Mouse (Mus musculus): ENCODE measurements at regions not wholly inside any gene's neighbourhood (a gene's known extent, or its start where the extent isn't known, plus 50 kb on each side); places are given as distances from the start of the nearest gene placed in this dataset.

GRCm38 (mm10) chr13:97618190-97618586 is 142.2 kb downstream of the Gm10260 start:
- no peak for DNase-seq (ENCODE audit: extremely low spot score in 1 of 2, low spot score in 1 of 2)

DNA sequence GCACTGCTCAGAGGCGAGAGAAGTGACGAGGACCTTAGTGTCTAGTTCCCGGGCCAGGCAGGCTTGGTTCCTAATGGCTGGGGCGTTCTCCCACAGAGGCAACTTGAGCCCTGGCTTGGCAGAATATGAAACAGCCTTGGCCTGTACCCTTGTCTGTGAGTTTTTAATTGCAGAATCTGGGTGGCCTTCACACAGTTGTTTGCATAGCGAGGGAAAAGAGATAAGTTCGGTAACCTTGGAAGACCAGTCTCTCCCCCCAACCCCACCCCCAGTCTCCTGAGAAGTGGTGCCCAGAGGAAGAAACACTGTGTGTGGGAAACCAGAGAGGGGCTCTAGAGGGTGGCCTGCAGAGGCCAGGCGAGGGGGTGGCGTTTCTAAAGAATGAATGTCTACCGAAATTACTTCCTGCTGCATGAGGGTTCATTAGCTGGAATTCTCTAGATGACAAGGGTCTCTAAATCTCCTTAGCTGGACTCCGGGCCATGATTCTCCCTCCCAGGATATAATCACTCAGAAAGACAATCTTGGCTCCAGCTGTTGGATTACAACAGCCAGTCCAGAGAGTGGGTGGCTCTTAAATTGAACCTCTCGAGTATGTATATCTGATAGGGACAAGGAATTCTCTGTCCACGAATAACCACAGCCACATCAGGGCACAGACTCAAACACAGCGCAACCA is 142.8 kb downstream of the Gm10260 start:
- no peak for DNase-seq (ENCODE audit: extremely low spot score in 1 of 2, low spot score in 1 of 2)

DNA sequence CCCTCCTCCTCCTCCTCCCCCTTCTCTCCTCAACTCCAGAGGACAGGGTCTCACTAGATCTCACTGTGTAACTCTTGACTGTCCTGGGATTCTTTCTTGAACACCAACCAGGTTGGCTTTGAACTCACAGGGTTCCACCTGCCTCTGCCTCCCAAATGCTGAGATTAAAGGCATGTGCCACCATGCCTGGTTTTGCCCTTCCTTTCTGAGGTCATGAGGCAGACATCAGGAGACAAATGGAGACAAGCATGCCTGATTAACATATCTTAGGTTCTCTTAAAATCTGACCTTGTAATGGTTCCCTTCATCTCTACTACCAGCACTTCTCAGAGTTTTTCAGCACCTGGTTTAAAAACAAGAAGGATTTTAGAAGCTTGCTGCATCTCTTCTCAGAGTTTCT is 143.5 kb downstream of the Gm10260 start:
- no peak for DNase-seq (ENCODE audit: extremely low spot score in 1 of 2, low spot score in 1 of 2)

GRCm38 (mm10) chr13:97607221-97607723 is 153.2 kb downstream of the Gm10260 start:
- DNase-seq (ENCODE audit: extremely low spot score in 1 of 2, low spot score in 1 of 2) = peak in 1 of 2 experiments; percentile 28

DNA sequence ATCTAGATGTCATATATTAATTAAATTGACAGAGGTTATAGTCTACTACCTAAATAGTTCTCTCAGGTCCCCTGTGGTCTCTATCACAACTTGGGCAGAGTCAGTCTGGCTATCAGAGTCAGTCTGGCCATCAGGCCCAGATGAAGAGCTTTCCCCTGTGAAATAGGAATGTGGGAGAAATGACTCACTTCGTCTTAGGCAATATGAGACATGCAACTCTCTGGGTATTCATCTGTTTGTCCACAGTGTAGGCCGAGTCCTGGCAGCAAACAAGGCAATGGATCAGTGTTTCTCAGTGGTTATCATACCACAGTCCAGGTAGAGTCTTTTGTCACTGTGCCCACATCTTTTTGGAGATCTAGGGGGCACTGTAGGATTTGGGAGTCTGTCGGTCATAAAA is 156.0 kb downstream of the Gm10260 start:
- no peak for DNase-seq (ENCODE audit: extremely low spot score in 1 of 2, low spot score in 1 of 2)

GRCm38 (mm10) chr13:97601135-97601730 is 159.2 kb downstream of the Gm10260 start:
- DNase-seq (ENCODE audit: extremely low spot score in 1 of 2, low spot score in 1 of 2) = no peak

DNA sequence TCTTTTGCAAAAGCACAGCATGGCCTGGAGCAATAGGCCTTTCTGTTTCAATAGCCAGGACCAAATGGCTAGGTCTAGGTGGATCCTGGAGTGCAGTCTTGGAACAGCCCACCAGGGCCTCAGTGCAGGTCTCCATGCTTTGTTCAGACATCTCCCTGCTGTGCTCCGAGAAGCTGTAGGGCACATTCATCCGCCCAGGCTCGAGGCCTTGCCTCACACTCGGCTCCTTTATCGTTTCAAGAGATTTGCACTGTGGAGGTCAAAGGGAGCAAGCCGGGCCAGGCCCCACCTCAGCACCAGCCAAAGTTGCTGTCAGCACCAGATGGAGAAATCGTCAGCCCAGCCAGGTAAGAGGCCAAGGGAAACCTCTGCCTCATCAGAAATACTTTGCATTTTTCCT is 160.3 kb downstream of the Gm10260 start:
- DNase-seq (ENCODE audit: extremely low spot score in 1 of 2, low spot score in 1 of 2) = no peak

- no peak for DNase-seq (ENCODE audit: extremely low spot score in 1 of 2, low spot score in 1 of 2)
Measured at GRCm38 (mm10) chr13:97598507-97599431, 161.7 kb downstream of the Gm10260 start.

- no peak for DNase-seq (ENCODE audit: extremely low spot score in 1 of 2, low spot score in 1 of 2)
Measured at GRCm38 (mm10) chr13:97594851-97595250, 165.6 kb downstream of the Gm10260 start.

DNA sequence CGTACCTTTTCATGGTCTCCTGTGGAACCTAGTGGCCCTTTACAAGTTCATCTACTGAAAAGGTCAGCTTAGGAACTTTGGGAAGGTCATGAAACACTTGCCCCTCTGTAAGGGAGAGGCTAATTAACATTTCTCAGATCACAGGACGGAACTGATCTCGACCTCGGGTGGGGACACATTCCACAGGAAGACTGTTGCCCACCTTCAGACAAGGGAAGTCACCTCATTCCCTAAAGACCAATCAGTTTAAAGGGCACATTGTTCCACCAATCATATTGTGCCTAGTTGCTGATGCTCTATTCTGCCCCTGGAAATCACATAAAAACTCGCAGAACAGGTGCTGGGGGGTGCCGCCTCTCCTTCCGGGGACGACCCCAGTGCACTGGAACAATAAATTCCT is 170.8 kb downstream of the Gm10260 start:
- DNase-seq (ENCODE audit: extremely low spot score in 1 of 2, low spot score in 1 of 2) = no peak

- no peak for DNase-seq (ENCODE audit: extremely low spot score in 1 of 2, low spot score in 1 of 2)
Measured at GRCm38 (mm10) chr13:97588085-97588484, 172.3 kb downstream of the Gm10260 start.

DNA sequence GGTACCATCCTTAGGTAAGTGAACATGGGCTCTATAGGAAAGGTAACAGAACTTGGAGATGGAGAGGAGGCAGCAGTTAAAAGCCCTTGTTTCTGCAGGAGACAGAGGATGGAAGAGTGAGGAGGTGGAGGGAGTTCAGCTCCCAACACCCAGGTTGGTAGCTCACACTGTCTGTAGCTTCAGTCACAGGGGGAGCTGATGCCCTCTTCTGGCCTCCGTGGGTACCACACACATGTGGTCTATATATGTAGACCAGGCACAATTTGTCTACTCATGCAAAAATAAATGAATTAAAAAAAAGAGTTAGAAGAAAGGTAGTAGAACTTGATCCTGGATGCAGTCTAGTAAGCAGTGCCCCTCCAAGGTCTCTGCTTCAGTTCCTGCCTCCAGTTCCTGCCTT is 173.3 kb downstream of the Gm10260 start:
- no peak for DNase-seq (ENCODE audit: extremely low spot score in 1 of 2, low spot score in 1 of 2)

GRCm38 (mm10) chr13:97584045-97584444 is 176.4 kb downstream of the Gm10260 start:
- no peak for DNase-seq (ENCODE audit: extremely low spot score in 1 of 2, low spot score in 1 of 2)

DNA sequence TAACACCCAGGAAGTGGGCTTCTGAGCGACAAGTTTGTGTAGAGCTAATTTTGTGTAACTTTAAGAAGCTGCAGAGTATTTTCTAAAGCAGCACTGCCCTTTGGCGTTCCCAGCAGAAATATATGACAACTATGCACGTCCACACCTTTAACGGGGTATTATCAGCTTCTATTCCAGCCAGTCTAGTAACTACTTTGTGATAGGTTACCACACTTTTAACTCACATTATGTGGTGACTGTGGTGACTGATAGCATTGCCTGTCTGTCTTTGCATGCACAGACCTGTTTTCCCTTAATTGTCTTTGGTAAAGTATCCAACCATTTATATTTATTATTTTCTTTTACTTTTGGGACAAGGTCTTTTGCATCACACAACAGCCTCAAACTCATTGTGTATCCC is 179.1 kb downstream of the Gm10260 start:
- DNase-seq (ENCODE audit: extremely low spot score in 1 of 2, low spot score in 1 of 2) = no peak

- no peak for DNase-seq (ENCODE audit: extremely low spot score in 1 of 2, low spot score in 1 of 2)
Measured at GRCm38 (mm10) chr13:97580241-97580874, 180.1 kb downstream of the Gm10260 start.

DNA sequence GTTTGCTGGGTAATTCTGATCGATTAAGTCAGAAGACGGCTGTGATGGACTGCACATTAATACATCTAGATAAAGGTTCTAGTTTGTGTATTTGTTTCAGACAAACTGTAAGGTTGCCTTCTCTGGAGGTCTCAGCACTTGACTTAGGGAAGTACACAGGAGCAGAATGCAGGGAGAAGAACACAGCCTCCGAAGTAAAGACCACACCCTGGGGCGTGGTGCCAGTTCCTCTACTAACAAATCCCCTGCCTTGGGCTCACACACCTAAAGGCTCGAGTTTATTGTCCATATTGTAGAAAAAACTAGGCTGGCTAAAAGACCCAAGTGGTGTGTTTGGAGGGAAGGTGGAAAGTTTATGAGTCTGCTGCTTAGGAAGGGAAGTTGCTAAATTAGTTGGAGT is 181.8 kb downstream of the Gm10260 start:
- no peak for DNase-seq (ENCODE audit: extremely low spot score in 1 of 2, low spot score in 1 of 2)

- DNase-seq (ENCODE audit: extremely low spot score in 1 of 2, low spot score in 1 of 2) = no peak
Measured at GRCm38 (mm10) chr13:97577081-97577785, 183.2 kb downstream of the Gm10260 start.

DNA sequence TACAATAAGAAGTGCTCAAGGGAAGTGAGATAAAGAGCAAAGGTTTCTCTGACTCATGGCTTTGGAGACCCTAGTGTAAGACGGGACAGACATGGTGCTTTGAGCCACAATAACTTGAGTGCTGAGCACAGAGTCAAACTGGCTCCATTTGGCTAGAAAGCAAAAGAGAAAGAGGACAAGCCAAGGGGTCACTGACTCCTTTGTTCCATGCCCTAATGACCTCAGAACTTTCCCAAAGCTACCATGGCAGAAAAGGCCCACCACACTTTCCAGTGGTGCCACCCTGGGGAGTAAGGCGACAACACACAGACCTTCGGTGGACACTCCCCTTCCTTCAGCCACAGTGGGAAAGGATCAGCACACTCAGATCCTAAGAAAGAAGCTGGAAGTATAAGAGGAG is 186.8 kb downstream of the Gm10260 start:
- no peak for DNase-seq (ENCODE audit: extremely low spot score in 1 of 2, low spot score in 1 of 2)

GRCm38 (mm10) chr13:97572352-97572751 is 188.1 kb downstream of the Gm10260 start:
- no peak for DNase-seq (ENCODE audit: extremely low spot score in 1 of 2, low spot score in 1 of 2)

DNA sequence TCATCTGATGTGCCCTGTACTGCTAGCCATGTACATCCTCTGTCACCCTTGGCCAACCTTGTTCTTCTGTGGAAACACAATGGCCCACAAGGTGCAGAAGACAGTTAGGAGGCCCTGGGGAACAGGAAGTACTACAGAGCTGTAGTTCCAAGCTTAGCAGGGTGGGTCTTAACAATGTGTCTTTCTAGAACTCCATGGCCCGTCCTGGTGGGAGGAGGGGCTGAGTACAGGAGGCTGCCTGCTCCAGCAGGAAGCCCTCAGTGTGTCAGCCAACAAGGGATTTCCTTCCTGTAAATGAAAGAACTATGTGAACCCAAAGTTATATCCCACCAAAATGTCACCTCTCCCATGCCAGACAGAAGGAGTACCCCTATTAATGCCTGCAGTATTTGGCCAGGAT is 190.4 kb downstream of the Gm10260 start:
- DNase-seq (ENCODE audit: extremely low spot score in 1 of 2, low spot score in 1 of 2) = no peak

Data from layer of hippocampus, postnatal 25 days (tissue).